Mouse (Mus musculus) kidney, adult 8-10 months (tissue): ENCODE measurements around the gene Cfap61.

Experiments
- DNase-seq, 2 experiments: peaks; one replicate each; pipeline ENCODE4 v3.0.0; 2022

Cfap61 gene

GRCm38 (mm10) chr2:146015341-146016186, 81.0 kb downstream of the Cfap61 start:
- no peak for DNase-seq

GRCm38 (mm10) chr2:146022846-146023245, 88.3 kb downstream of the Cfap61 start:
- no peak for DNase-seq

GRCm38 (mm10) chr2:146043640-146044039, 109.1 kb downstream of the Cfap61 start:
- DNase-seq, result no peak

GRCm38 (mm10) chr2:146044926-146045890, 110.6 kb downstream of the Cfap61 start:
- DNase-seq, result no peak

- DNase-seq, result no peak
These were observed 113.1 kb downstream of the Cfap61 start for GRCm38 (mm10) chr2:146047691-146048090.

- DNase-seq, result no peak
These were observed 113.7 kb downstream of the Cfap61 start for GRCm38 (mm10) chr2:146048221-146048829.

GRCm38 (mm10) chr2:146049339-146049738, 114.8 kb downstream of the Cfap61 start:
- no peak for DNase-seq

GRCm38 (mm10) chr2:146050069-146050468, 115.5 kb downstream of the Cfap61 start:
- no peak for DNase-seq

- DNase-seq, result no peak
These were observed 116.8 kb downstream of the Cfap61 start for GRCm38 (mm10) chr2:146051334-146051733.

- DNase-seq, result no peak
These were observed 122.5 kb downstream of the Cfap61 start for GRCm38 (mm10) chr2:146057123-146057522.

GRCm38 (mm10) chr2:146058791-146059190, 124.2 kb downstream of the Cfap61 start:
- no peak for DNase-seq

- DNase-seq, result no peak
These were observed 127.1 kb downstream of the Cfap61 start for GRCm38 (mm10) chr2:146061421-146062300.

GRCm38 (mm10) chr2:146062330-146063092, 127.9 kb downstream of the Cfap61 start:
- no peak for DNase-seq

- DNase-seq, result no peak
These were observed 128.8 kb downstream of the Cfap61 start for GRCm38 (mm10) chr2:146063093-146064074.

- no peak for DNase-seq
These were observed 132.8 kb downstream of the Cfap61 start for GRCm38 (mm10) chr2:146067364-146067763.

- DNase-seq, result no peak
These were observed 138.7 kb downstream of the Cfap61 start for GRCm38 (mm10) chr2:146073300-146073699.

- no peak for DNase-seq
These were observed 142.5 kb downstream of the Cfap61 start for GRCm38 (mm10) chr2:146077117-146077516.

- DNase-seq, result no peak
These were observed 145.7 kb downstream of the Cfap61 start for GRCm38 (mm10) chr2:146080282-146080681.

- DNase-seq, result no peak
These were observed 148.8 kb downstream of the Cfap61 start for GRCm38 (mm10) chr2:146083326-146083871.

GRCm38 (mm10) chr2:146087411-146087810, 152.8 kb downstream of the Cfap61 start:
- DNase-seq, result no peak
